Mouse (Mus musculus): ENCODE measurements around the gene Mapt. TPM values are rescaled to one million over a fixed set of nuclear protein-coding genes. Genes with fewer than 3 reads are reported as not detected.

Gene Mapt
- total and polyA plus RNA-seq, 2 experiments from 2014 or later, result 673 to 1,377 TPM

GRCm38 (mm10) chr11:104229391-104229790 lies 1.8 kb upstream of the Mapt start:
- H3K36me3 ChIP-seq (ENCODE audit: insufficient read depth, low read length), result no peaks in the 10 kb centered on the region
- DNase-seq (ENCODE audit: low spot score), result no peak
- H3K4me2 ChIP-seq (ENCODE audit: low read depth, low read length, poor library complexity, severe bottlenecking), result no peak overlapping the region
- 0 out of 2 replicates have a peak, but pooled peaks cover 3% of the 10 kb centered on the region for H3K4me1 ChIP-seq (ENCODE audit: insufficient read depth, low read length)
- H3K27ac ChIP-seq (ENCODE audit: low read depth, low read length), result no peak overlapping the region
- no peak overlapping the region for H3K4me3 ChIP-seq (ENCODE audit: low read depth, low read length)
- H3K27me3 ChIP-seq (ENCODE audit: insufficient read depth, low read length), result no peaks in the 10 kb centered on the region
- no peaks in the 10 kb centered on the region for H3K9me3 ChIP-seq (ENCODE audit: low read length)
- ATAC-seq (ENCODE audit: low FRiP score), result no peak
- WGBS, result 72% methylated on average over 4 of the region's 4 CpGs
- peak; percentile 23 for TF ChIP-seq CTCF (IDR thresholded peaks at IDR 0.05)
- H3K9ac ChIP-seq (replicated peaks; ENCODE audit: low read length, poor library complexity, severe bottlenecking), result no peak overlapping the region

- no peak for DNase-seq (ENCODE audit: low spot score)
- 0 out of 2 replicates have a peak, but pooled peaks cover 6% of the 10 kb centered on the region for H3K4me1 ChIP-seq (ENCODE audit: insufficient read depth, low read length)
- TF ChIP-seq CTCF (IDR thresholded peaks at IDR 0.05), result peak; percentile 57
- H3K27me3 ChIP-seq (ENCODE audit: insufficient read depth, low read length), result no peaks in the 10 kb centered on the region
- peak overlapping the region; percentile 98 for H3K9ac ChIP-seq (replicated peaks; ENCODE audit: low read length, poor library complexity, severe bottlenecking)
- no peaks in the 10 kb centered on the region for H3K36me3 ChIP-seq (ENCODE audit: insufficient read depth, low read length)
- H3K27ac ChIP-seq (ENCODE audit: low read depth, low read length), result peak overlapping the region; percentile 99
- H3K4me2 ChIP-seq (ENCODE audit: low read depth, low read length, poor library complexity, severe bottlenecking), result peak overlapping the region; percentile 81
- ATAC-seq (ENCODE audit: low FRiP score), result no peak
- no peaks in the 10 kb centered on the region for H3K9me3 ChIP-seq (ENCODE audit: low read length)
- peak overlapping the region; percentile 89 for H3K4me3 ChIP-seq (ENCODE audit: low read depth, low read length)
- WGBS, result 8% methylated on average over 9 of the region's 9 CpGs
Measured at GRCm38 (mm10) chr11:104230066-104230778, 968 bp upstream of the Mapt start.

- Histone ChIP-seq H3K4me2 (ENCODE audit: low read depth, low read length, poor library complexity, severe bottlenecking) (peak overlapping the region; percentile 81), H3K9me3 (ENCODE audit: low read length) (no peaks in the 10 kb centered on the region), H3K36me3 (ENCODE audit: insufficient read depth, low read length) (no peaks in the 10 kb centered on the region), H3K27ac (ENCODE audit: low read depth, low read length) (peak overlapping the region; percentile 99), H3K4me1 (ENCODE audit: insufficient read depth, low read length) (peaks cover 16% of the 10 kb centered on the region), H3K27me3 (ENCODE audit: insufficient read depth, low read length) (no peaks in the 10 kb centered on the region), H3K4me3 (ENCODE audit: low read depth, low read length) (peak overlapping the region; percentile 89), H3K9ac (replicated peaks; ENCODE audit: low read length, poor library complexity, severe bottlenecking) (peak overlapping the region; percentile 98)
- peak; percentile 87 for DNase-seq (ENCODE audit: low spot score)
- 0% methylated on average over 62 of the region's 72 CpGs for WGBS
- TF ChIP-seq CTCF (IDR thresholded peaks at IDR 0.05), result peak; percentile 59
- peak; percentile 66 for ATAC-seq (ENCODE audit: low FRiP score)
Measured at GRCm38 (mm10) chr11:104232141-104233061, 1.2 kb downstream of the Mapt start.

- H3K27ac ChIP-seq (ENCODE audit: low read depth, low read length), result peak overlapping the region; percentile 99
- H3K4me2 ChIP-seq (ENCODE audit: low read depth, low read length, poor library complexity, severe bottlenecking), result peak overlapping the region; percentile 81
- no peak for TF ChIP-seq CTCF (IDR thresholded peaks at IDR 0.05)
- WGBS, result 0% methylated on average over 10 of the region's 10 CpGs
- ATAC-seq (ENCODE audit: low FRiP score) (no peak), DNase-seq (ENCODE audit: low spot score) (peak; percentile 17)
- peak overlapping the region; percentile 98 for H3K9ac ChIP-seq (replicated peaks; ENCODE audit: low read length, poor library complexity, severe bottlenecking)
- peak overlapping the region; percentile 89 for H3K4me3 ChIP-seq (ENCODE audit: low read depth, low read length)
- peaks cover 20% of the 10 kb centered on the region for H3K4me1 ChIP-seq (ENCODE audit: insufficient read depth, low read length)
- H3K27me3 ChIP-seq (ENCODE audit: insufficient read depth, low read length), result no peaks in the 10 kb centered on the region
- no peaks in the 10 kb centered on the region for H3K36me3 ChIP-seq (ENCODE audit: insufficient read depth, low read length)
- no peaks in the 10 kb centered on the region for H3K9me3 ChIP-seq (ENCODE audit: low read length)
Measured at GRCm38 (mm10) chr11:104233101-104233500, 1.9 kb downstream of the Mapt start.

GRCm38 (mm10) chr11:104233574-104234206 lies 2.5 kb downstream of the Mapt start:
- Histone ChIP-seq H3K4me2 (ENCODE audit: low read depth, low read length, poor library complexity, severe bottlenecking) (peak overlapping the region; percentile 81), H3K4me1 (ENCODE audit: insufficient read depth, low read length) (peaks cover 20% of the 10 kb centered on the region), H3K27me3 (ENCODE audit: insufficient read depth, low read length) (no peaks in the 10 kb centered on the region), H3K27ac (ENCODE audit: low read depth, low read length) (peak overlapping the region; percentile 99), H3K36me3 (ENCODE audit: insufficient read depth, low read length) (no peaks in the 10 kb centered on the region), H3K9me3 (ENCODE audit: low read length) (no peaks in the 10 kb centered on the region), H3K9ac (replicated peaks; ENCODE audit: low read length, poor library complexity, severe bottlenecking) (peak overlapping the region; percentile 98), H3K4me3 (ENCODE audit: low read depth, low read length) (peak overlapping the region; percentile 89)
- ATAC-seq (ENCODE audit: low FRiP score) (no peak), DNase-seq (ENCODE audit: low spot score) (no peak)
- WGBS, result 2% methylated on average over 30 of the region's 30 CpGs
- TF ChIP-seq CTCF (IDR thresholded peaks at IDR 0.05), result 0 out of 2 replicates have a peak, but pooled peaks have one; percentile 11

All from midbrain, postnatal 0 days (tissue).